Mouse (Mus musculus) cerebellum, adult 8-10 months (tissue): ENCODE data around the gene Adgrg1.
A peak's percentile ranks its signal among the peaks of the same experiment; 100 is the strongest.

Source experiments
- DNase-seq: peaks from one replicate; pipeline ENCODE4 v3.0.0; 2022

Gene Adgrg1

DNA sequence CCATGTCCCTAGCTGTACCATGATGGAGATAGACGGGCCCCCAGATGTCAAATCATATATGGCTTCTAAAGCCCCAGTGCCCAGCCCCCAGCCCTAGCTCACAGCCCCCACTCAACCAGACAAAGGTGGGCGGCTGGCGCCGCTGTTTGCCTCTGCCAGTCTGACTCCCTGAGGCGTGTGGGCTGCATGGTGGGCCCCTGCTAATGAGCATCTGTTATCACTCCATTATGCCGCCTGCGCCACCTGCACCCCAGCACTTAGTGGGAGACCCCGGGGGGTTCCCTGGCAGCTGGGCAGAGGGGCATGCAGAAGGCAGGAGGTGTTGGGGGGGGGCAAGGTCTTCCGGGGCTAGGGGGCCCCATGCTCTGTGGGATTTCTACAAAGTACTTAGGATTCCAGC is 3.6 kb downstream of the Adgrg1 start:
- no peak for DNase-seq

DNA sequence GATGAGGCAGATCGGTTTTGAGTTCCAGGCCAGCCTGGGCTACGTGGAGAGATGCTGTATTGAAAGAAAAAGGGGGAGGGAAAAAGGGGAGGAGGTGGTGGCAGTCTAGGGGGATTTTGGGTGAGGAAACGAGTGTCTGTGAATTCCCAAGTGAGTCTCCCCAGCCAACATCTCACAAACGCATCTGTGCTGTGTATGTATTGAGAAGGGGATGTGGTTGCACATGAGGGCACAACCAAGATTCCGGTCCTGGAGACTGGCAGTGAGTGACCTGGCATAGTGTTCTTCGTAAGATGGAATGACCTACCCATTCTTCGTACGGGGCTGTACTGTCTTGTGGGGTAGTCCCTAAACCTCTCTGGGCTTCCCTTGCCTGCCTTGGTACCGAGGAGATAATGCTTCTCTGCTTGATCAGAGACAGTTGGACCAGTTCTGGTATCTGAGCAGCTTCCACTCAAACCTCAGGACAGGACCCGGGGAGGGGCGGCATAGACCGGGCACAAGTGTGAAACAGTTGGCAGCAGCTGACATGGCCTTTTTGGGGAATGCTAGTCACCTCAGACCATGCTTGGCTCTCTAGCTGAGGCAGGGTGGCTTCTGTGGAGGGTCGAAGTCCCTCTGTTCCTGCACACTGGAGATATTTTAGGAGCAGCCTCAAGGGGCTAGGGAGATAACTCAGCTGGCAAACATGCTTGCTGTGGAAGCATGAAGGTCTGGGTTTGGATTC is 4.2 kb downstream of the Adgrg1 start:
- DNase-seq: no peak

DNA sequence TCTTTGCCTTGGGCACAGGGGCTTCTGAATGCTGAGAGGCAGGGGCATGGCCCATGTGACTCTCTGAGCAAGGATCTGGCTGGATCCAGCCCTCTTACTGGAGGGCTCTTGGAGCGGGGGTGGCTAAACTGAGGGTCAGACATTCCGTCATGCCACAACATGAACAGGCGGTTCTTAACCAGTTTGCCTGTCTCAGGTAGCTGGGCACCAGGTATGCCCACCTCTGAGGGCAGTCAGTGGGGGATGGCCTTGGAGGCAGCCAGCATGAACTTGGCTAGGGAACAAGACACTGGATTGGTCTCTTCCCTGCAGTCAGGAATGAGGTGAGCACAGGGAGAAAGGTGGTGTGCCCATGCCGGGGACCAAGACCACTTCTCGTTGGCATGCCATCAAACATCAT is 5.6 kb downstream of the Adgrg1 start:
- no peak for DNase-seq

DNA sequence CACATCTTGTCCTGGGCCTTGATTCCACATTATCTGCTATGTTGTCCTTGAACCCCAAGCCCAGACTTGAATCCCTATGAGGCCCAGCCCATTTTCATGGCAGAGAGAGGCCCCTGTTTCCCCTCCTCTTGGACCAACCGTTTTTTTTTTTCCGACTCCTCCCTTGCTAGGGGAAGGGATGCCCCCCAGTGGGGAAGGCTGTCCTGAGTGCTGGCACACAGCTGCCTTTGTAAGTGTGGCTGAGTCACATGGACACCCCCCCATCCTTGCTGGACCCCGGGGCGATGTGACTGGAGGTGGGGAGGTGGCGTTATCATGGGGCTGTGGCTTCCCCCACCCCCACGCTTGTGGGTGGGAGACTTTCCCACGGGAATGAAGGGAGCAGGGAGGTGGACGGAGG is 6.4 kb downstream of the Adgrg1 start:
- no peak for DNase-seq

DNA sequence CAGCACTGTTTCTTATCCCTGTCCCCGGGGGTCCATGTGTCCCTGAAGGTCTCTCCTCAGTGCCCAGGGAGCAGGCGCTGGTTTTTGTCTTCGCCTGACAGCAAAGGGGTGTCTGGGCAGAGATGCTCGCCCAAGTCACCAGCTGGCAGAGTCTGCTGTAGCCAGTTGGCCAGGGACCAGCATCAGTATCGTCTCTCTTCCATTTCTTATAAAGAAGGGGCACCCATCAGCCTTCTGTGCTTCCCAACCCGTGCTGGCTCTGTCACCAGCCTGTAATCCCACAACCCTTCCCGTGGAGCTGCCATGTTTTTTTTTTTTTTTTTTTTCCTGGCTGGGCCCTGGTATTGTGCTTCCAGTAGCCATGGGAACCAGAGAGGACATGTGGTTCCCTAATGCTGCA is 7.3 kb downstream of the Adgrg1 start:
- DNase-seq: no peak

DNA sequence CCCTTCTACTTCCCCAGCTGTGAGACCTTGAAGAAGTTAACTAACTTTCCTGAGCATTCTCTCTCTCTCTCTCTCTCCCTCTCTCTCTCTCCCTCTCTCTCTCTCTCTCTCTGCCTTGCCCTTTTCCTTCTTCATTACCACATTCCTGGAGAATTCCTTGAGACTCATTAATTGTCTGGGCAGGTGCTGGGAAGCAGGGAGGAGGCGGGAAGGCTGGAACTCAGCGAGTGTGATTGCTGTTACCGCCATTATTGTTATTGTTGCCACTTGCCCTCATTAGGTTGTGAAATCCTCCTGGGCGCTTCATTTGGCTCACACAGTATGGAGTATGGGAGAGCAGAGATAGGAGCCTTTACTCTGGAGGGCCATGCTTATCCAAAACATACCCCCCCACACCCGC is 8.6 kb downstream of the Adgrg1 start:
- DNase-seq: no peak

DNA sequence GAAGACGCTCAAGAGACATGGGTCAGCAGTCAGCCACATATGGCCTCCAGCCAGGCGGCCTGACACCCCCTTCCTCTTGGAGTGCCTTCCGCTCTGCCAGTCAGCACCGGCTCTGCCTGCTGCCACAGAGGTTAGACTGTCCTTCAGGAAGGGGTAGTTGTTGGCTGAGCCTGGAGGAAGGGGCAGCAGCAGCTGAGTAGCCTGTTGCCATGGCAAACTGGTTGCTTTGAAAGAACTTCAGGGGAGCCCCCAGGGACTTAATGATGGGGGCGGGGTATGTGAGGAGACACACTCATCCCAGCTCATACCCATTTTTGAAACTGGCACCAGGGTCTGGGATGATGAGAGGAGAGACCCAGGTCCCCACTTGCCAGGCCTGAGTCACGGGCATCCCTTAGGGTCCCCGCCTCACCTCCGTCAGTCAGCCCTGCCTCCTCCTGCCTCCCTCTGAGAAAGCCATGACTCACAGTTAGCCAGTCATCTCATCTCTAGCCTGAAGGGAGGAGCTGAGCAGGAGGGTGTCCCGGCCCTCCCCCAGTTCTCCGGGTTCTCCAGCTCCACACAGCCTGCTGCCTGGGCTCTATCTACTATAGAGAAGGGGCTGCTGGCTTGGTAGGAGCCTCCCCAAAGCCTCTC is 9.4 kb downstream of the Adgrg1 start:
- DNase-seq: no peak

DNA sequence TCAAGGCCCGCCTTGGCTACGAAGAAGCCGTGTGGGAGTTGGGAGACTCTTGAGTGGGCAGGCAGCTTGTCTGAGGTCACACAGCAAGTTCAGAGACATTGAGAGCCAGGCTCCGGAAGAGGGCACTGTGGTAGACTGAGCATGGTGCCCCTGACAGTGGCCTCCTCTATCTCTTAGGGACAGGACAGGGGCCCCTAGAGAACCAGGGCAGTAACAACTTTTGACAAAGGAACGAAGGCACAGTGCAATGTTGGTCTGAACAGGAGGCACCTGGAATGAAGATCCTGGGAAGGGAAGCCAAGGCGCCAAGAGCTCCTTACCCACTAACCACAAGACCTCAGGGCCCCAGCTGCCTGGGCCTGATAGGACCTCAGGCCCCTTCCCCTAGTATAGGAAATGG is 10.5 kb downstream of the Adgrg1 start:
- DNase-seq: no peak

DNA sequence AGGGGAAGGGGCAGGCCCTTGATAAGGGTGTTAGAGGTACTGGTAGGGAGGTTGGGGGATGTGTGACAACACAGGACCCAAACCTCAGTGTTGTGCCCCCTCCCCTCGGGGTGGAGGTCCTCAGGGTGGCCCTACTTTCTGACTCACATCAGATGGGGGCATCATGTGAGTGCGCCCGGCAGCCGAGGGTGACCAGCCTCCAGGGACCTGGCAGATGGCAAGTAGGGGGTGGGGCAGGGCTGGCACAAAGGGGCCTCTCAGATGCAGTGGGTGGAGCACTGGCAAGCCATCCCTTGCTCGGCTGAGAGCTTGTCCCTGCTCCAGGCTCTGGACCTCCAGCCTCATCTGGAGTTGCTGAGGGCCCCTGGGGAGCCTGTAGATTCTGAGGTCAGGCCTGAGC is 12.1 kb downstream of the Adgrg1 start:
- DNase-seq: no peak

DNA sequence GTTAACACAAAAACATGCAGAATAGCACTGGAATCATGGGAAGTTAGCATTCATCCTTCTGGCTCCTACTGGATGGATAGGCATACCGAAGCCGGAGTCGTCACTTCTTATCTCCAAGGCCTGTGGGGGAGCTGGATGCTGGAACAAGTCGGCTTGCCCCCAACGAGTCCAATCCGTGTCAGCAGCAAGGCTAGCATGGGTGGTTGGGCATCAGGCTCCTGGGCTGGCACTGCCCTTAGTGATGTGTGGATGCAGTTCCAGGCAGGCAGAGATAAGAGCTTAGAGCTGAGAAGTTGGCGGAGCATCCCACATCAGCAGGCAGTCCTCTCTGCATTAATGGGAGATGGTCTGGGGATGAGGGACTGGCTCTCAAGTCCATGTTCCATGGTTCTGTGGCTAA is 13.0 kb downstream of the Adgrg1 start:
- no peak for DNase-seq

DNA sequence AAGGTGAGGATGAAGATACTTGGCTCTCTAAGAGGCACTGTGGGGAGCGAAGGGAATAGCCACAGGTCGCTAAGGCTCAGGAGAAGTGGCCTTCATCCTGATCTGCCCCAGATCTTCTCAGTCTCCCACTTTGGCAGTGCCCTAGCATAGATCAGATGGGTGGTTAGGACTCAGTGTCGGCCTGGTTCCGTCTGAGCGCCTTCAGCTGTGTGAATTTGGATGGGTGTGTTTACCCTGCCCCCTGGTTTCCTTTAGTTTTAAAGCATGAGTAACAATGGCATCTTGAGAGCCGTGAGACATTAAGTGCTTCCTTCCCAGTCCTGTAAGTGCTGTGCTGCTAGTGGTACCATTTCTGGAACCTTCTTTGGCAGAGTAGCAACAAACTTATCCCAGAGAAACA is 14.1 kb downstream of the Adgrg1 start:
- no peak for DNase-seq

DNA sequence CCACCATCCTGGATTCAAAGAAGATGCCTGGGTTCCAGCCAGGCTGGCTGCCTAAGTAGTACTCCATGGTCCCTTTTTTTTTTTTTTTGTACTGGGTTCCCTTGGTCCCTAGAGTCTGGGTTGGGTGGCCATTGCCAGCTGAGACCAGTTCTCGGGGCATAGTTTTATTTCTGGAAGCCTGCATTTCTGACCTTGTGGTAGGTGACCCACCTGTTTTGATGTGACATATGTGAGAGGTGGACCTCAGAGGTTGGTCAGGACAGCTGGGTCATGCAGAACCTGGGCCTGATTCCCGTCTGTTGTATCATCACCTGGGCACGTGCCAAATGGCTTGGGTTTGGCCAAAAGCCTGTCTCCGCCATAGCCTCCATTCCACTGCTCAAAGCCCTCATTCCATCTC is 15.2 kb downstream of the Adgrg1 start:
- DNase-seq: peak; percentile 56

DNA sequence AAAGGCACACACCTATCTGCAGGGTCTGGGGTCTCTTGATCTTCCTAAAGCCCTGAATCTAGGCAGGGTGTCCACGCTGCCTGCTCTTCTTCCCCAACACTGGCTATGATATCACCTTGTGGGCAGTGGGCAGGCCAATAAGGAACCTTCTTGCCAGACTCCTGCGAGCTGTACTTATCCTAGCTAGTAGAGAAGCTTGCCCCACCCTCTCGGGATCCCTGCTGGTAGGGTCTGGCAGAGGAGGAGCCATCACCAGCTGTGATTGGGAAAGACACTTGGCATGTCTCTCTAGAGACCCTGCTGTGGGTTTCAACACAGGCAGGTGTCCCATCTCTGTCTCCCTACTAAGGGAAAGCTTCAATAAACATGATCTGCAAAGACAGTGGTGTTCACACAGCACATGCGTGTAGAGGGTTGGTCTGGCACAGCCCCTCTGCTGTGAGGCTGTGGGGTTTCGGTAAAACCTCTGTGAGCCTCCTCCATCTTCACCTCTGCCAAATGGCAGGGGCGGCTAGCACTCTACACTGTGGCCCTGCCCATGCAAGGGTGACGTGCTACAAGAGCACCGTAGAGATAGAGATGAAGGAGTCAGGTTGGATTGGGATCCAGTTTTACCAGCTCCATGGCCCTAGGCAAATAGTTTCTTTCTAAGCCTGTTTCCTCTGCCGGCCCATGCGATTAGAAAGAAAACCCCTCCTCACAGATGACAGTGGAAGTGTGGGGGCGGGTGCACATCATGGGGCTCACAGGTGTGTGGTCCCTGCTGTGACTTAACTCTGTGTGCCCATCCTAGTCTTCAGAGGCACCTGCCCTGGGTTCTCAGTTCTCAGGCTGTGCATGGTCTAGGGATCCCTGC is 16.3 kb downstream of the Adgrg1 start:
- DNase-seq: no peak

DNA sequence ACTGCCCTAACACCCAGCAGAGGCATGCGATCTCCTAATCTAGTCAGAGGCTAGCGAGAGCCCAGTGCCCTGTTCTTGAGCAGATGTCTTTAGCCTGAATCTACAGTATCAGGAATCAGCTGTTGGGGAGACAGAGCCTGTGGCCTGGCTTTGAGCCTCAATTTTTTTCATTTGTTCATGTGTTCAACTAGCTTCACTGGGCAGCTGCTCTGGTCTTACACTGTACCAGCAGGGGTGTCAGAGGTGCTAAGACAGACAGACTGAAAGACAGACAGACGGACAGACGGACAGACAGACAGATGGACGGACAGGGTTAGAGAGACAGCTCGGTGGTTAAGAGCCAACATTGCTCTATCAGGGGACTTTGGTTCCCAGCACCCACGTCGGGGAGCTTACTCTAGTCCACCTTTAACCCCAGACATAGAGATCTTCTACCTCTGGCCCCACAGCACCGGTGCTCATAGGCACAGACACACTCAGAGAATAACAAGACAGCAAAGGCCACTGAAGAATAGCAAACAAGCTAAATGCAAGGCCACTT is 17.0 kb downstream of the Adgrg1 start:
- no peak for DNase-seq

DNA sequence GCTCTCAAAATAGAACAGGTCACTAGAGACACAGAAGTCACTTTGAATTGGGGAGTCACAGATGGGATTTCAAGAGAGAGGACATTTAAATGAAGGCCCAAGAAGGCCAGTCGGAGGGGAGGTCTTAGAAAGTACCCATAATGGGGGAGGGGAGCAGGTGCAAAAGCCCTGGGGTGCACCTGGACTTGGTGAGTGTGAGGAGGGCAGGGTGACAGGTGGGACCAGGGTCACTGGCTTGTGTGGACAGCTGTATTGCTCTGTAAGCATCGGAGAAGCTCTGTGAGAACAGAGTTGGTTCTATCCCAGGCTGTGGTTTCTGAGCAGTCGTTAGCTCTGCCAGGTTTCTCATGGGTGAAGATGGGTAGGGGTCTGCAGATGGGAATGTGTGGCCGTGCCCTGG is 17.5 kb downstream of the Adgrg1 start:
- no peak for DNase-seq

DNA sequence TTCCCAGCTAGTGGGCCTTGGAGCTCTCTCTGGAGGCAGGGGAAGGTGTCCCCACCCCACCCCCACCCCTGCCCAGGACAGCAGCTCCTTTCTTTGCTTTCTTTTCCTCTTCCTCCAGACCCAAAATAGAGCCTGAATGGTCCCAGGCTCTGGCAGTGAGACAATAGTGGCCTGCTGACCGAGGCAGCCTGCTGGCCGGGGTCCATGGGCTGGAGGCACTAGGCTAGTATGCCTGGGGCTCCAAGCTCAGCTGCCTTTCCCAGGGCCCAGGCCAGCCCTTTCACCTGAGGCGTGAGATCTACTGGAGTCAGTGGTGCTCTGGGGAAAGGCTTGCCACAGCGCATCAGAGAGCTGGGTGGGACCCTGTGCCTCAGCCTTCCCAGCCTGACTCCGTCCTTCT is 18.0 kb downstream of the Adgrg1 start:
- DNase-seq: peak; percentile 25

DNA sequence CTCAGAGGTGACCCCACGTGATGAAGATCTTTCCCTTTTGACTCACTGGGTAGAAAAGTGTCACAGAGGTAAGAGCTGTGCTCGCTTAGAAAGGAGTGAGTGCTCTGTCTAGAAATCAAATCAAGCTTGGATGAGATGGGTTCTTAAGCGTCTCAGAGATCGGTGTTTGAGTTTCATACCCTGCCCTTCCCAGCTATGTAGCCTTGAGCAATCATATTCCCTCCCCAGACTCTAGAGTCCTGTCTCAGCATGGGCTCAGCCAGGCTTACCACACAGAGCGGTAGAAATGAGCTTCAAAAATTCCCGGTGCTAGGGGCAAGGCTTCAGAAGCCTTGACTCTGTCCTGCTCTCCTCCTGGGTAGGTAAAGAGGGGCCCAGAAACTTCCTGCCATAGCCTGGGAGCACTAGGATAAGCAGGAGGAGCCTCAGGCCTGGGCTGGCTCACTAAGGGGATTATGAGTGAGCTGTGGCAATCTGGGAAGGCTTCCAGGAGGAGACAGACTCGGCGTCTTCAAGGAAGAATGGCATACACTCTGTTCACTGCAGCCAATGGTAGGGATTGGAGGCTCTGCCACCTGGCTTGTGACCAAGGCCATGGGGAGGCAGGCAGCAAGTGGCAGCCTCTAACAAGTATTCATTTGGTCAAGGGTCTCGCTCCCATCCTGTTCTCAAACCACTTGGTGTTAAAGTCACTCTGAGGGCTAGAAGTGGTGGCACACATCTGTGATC is 18.6 kb downstream of the Adgrg1 start:
- no peak for DNase-seq

DNA sequence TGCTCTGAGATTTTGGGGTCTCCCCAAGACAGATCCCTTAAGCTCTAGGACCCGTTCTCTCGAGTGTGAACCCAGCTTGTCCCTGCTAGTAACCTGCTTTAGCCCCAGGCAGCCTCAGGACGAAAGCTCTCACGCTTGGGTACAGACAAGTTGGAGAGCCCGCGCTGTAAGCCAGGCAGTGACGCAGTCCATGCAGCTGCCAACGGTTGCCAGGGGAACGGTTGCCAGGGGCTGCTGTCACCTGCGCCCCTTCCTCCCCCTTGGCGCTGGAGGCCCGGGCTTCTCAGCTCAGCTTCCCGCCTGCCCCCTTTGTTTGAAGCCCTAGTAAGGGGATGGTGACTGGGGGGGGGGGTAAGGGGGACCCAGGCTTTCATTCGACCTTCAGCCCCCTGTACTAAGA is 19.5 kb downstream of the Adgrg1 start:
- no peak for DNase-seq

DNA sequence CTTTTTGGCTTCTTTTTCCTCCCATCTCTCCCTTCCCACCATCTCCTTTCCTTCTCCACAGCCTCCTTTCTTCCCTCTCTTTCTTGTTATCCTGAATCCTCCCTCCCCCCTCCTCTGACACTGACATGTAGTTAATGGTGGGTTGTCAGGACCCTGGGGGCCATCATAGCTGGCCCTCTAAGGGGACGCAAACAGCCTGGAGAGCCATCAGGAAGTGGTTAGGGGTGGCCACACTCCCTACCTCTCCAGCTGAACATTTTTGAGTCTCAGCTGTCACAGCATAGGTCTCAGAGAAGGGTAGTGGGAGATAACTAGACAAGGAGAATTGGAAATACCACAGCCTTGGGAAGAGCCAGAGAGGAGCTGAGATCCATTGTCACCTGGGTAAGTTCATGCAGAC is 20.0 kb downstream of the Adgrg1 start:
- DNase-seq: no peak

DNA sequence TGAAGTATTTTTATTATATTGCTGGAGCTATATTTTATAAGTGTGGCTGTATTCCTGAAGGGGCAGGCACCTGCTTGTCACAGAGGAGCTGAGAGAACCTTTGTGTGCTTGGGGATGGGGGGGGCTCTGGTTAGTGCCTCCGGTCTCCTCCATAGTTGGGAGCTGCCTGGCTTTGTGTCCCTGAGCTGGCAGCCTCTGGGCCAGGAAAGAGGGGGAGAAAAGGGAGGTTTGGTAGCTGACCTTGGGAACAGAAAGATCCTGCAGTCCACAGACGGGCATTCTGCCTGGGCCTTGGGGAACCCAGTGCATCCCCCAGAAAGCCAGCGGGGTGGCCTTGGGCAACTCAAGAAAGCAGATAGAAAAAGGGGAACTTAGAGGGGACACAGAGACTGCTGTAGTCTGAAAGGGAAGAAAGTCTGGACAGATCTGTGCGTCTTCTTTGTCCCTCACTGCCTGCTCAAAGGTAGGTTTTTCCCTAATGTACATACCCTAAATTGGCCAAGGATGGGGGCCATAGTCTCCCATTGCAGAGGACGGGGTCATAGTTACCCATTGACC is 20.9 kb downstream of the Adgrg1 start:
- no peak for DNase-seq

DNA sequence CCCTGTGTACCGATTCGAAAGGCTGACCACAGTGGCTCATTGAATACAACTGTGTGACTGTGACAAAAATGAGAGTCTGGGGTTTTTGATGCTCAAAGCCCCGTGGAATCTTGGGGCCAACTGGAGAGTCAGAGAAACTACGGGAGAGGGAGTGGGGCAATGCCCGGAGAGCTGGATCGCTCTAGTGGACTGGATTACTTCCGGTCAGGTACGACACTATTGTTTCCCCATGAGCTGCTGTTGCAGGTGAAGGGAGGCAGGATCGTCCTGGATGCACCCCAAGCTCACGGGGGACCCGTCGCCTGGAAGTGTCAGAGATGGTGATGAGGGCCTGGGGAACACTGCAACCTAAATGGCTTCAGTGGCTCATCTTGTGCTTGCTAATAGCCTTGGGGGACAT is 21.5 kb downstream of the Adgrg1 start:
- no peak for DNase-seq
